Mouse (Mus musculus): ENCODE measurements around the gene Gm42742. TPM values are rescaled to one million over a fixed set of nuclear protein-coding genes. Genes with fewer than 3 reads are reported as not detected.

The Gm42742 gene
- polyA plus RNA-seq, 1 experiment, result 362 TPM

- TF ChIP-seq CTCF (IDR thresholded peaks at IDR 0.05; ENCODE audit: borderline replicate concordance, insufficient read depth, low read depth, low read length) (no peak), POLR2A (IDR thresholded peaks at IDR 0.05; ENCODE audit: borderline replicate concordance, insufficient read depth, low read length) (no peak)
- H3K4me1 ChIP-seq (ENCODE audit: control insufficient read depth, insufficient read depth, low read length), result peaks cover 29% of the 10 kb centered on the region
- 91% methylated on average over 12 of the region's 12 CpGs for WGBS
- H3K4me3 ChIP-seq (replicated peaks; ENCODE audit: insufficient read depth, low read depth, low read length), result no peak overlapping the region
- peak in 1 of 2 experiments; percentile 26 for DNase-seq
- H3K27me3 ChIP-seq (ENCODE audit: control insufficient read depth, insufficient read depth, low read length), result no peaks in the 10 kb centered on the region
- no peak overlapping the region for H3K27ac ChIP-seq (ENCODE audit: insufficient read depth, low read length)
Measured at GRCm38 (mm10) chr7:127014993-127015392, 5.9 kb downstream of the Gm42742 start.

GRCm38 (mm10) chr7:127014320-127014719 is 6.6 kb downstream of the Gm42742 start, which contains the start of gene Mvp:
Gene Mvp, minus strand, starts transcription at chr7:127014621.
- 44% methylated on average over 11 of the region's 11 CpGs for WGBS
- Histone ChIP-seq H3K27me3 (ENCODE audit: control insufficient read depth, insufficient read depth, low read length) (no peaks in the 10 kb centered on the region), H3K4me3 (replicated peaks; ENCODE audit: insufficient read depth, low read depth, low read length) (peak within 1 kb of the TSS; percentile 76), H3K4me1 (ENCODE audit: control insufficient read depth, insufficient read depth, low read length) (peaks cover 36% of the 10 kb centered on the region), H3K27ac (ENCODE audit: insufficient read depth, low read length) (peak within 1 kb of the TSS; percentile 72)
- TF ChIP-seq CTCF (IDR thresholded peaks at IDR 0.05; ENCODE audit: borderline replicate concordance, insufficient read depth, low read depth, low read length) (no peak), POLR2A (IDR thresholded peaks at IDR 0.05; ENCODE audit: borderline replicate concordance, insufficient read depth, low read length) (peak; percentile 31; the same call in 1 of the 2 replicates)
- peak; percentile 69 to 72 for DNase-seq

- WGBS, result 70% methylated on average over 6 of the region's 6 CpGs
Measured at GRCm38 (mm10) chr7:127013385-127013784, 7.5 kb downstream of the Gm42742 start.

GRCm38 (mm10) chr7:127012845-127013244 is 8.1 kb downstream of the Gm42742 start:
- Histone ChIP-seq H3K27ac (ENCODE audit: insufficient read depth, low read length) (peak overlapping the region; percentile 51), H3K4me3 (replicated peaks; ENCODE audit: insufficient read depth, low read depth, low read length) (no peak overlapping the region), H3K27me3 (ENCODE audit: control insufficient read depth, insufficient read depth, low read length) (no peaks in the 10 kb centered on the region), H3K4me1 (ENCODE audit: control insufficient read depth, insufficient read depth, low read length) (peaks cover 44% of the 10 kb centered on the region)
- WGBS, result 83% methylated on average over 10 of the region's 10 CpGs
- TF ChIP-seq CTCF (IDR thresholded peaks at IDR 0.05; ENCODE audit: borderline replicate concordance, insufficient read depth, low read depth, low read length) (no peak), POLR2A (IDR thresholded peaks at IDR 0.05; ENCODE audit: borderline replicate concordance, insufficient read depth, low read length) (no peak)
- DNase-seq, result no peak

More at GRCm38 (mm10) chr7:127013385-127013784, 7.5 kb downstream of the Gm42742 start:
- no peak for TF ChIP-seq CTCF (IDR thresholded peaks at IDR 0.05; ENCODE audit: borderline replicate concordance, insufficient read depth, low read depth, low read length)
- TF ChIP-seq POLR2A (IDR thresholded peaks at IDR 0.05; ENCODE audit: borderline replicate concordance, insufficient read depth, low read length), result peak; percentile 16; the same call in 1 of the 2 replicates
- H3K27me3 ChIP-seq (ENCODE audit: control insufficient read depth, insufficient read depth, low read length), result no peaks in the 10 kb centered on the region
- DNase-seq, result no peak
- peaks cover 42% of the 10 kb centered on the region for H3K4me1 ChIP-seq (ENCODE audit: control insufficient read depth, insufficient read depth, low read length)
- H3K27ac ChIP-seq (ENCODE audit: insufficient read depth, low read length), result peak overlapping the region; percentile 40; the same call in 1 of the 2 replicates
- H3K4me3 ChIP-seq (replicated peaks; ENCODE audit: insufficient read depth, low read depth, low read length), result peak overlapping the region; percentile 16

GRCm38 (mm10) chr7:127012374-127012773 is 8.5 kb downstream of the Gm42742 start:
- 24% methylated on average over 6 of the region's 6 CpGs for WGBS
- peak; percentile 48 to 67 for DNase-seq
- TF ChIP-seq POLR2A (IDR thresholded peaks at IDR 0.05; ENCODE audit: borderline replicate concordance, insufficient read depth, low read length), result peak; percentile 14; the same call in 1 of the 2 replicates
- no peak for TF ChIP-seq CTCF (IDR thresholded peaks at IDR 0.05; ENCODE audit: borderline replicate concordance, insufficient read depth, low read depth, low read length)
- Histone ChIP-seq H3K27me3 (ENCODE audit: control insufficient read depth, insufficient read depth, low read length) (no peaks in the 10 kb centered on the region), H3K27ac (ENCODE audit: insufficient read depth, low read length) (peak overlapping the region; percentile 51), H3K4me3 (replicated peaks; ENCODE audit: insufficient read depth, low read depth, low read length) (no peak overlapping the region), H3K4me1 (ENCODE audit: control insufficient read depth, insufficient read depth, low read length) (peaks cover 48% of the 10 kb centered on the region)

- TF ChIP-seq CTCF (IDR thresholded peaks at IDR 0.05; ENCODE audit: borderline replicate concordance, insufficient read depth, low read depth, low read length) (no peak), POLR2A (IDR thresholded peaks at IDR 0.05; ENCODE audit: borderline replicate concordance, insufficient read depth, low read length) (no peak)
Measured at GRCm38 (mm10) chr7:127011717-127012116, 9.2 kb downstream of the Gm42742 start.

GRCm38 (mm10) chr7:127011051-127011450 is 9.8 kb downstream of the Gm42742 start:
- Histone ChIP-seq H3K27me3 (ENCODE audit: control insufficient read depth, insufficient read depth, low read length) (no peaks in the 10 kb centered on the region), H3K27ac (ENCODE audit: insufficient read depth, low read length) (peak overlapping the region; percentile 2; the same call in 1 of the 2 replicates), H3K4me3 (replicated peaks; ENCODE audit: insufficient read depth, low read depth, low read length) (no peak overlapping the region), H3K4me1 (ENCODE audit: control insufficient read depth, insufficient read depth, low read length) (peaks cover 58% of the 10 kb centered on the region)
- DNase-seq, result no peak
- TF ChIP-seq CTCF (IDR thresholded peaks at IDR 0.05; ENCODE audit: borderline replicate concordance, insufficient read depth, low read depth, low read length) (no peak), POLR2A (IDR thresholded peaks at IDR 0.05; ENCODE audit: borderline replicate concordance, insufficient read depth, low read length) (0 out of 2 replicates have a peak, but pooled peaks have one; percentile 7)
- WGBS, result 93% methylated on average over 2 of the region's 2 CpGs

More at GRCm38 (mm10) chr7:127011717-127012116, 9.2 kb downstream of the Gm42742 start:
- no peak overlapping the region for H3K4me3 ChIP-seq (replicated peaks; ENCODE audit: insufficient read depth, low read depth, low read length)
- H3K27me3 ChIP-seq (ENCODE audit: control insufficient read depth, insufficient read depth, low read length), result no peaks in the 10 kb centered on the region
- 46% methylated on average over 2 of the region's 2 CpGs for WGBS
- peak overlapping the region; percentile 2; the same call in 1 of the 2 replicates for H3K27ac ChIP-seq (ENCODE audit: insufficient read depth, low read length)
- DNase-seq, result peak in 1 of 2 experiments; percentile 46
- peaks cover 54% of the 10 kb centered on the region for H3K4me1 ChIP-seq (ENCODE audit: control insufficient read depth, insufficient read depth, low read length)

Measured in cerebellum, adult 2 months (tissue).